Mouse (Mus musculus) frontal cortex, postnatal 10 days (tissue): Measurements from ENCODE around the gene Serpine2.

ENCODE experiments used
- DNase-seq, 2 experiments: peaks; one replicate each; pipeline ENCODE4 v3.0.0; 2022; ENCODE audit warnings: low spot score in 2 of 2, mixed read lengths in 1 of 2

The Serpine2 gene

GRCm38 (mm10) chr1:79861130-79861942 is at the start of gene Serpine2:
Gene Serpine2, minus strand, starts transcription at chr1:79861180.
- DNase-seq: peak; percentile 31 to 35

GRCm38 (mm10) chr1:79907811-79908210 is 46.8 kb upstream of the Serpine2 start:
- no peak for DNase-seq

- DNase-seq: no peak
Measured at GRCm38 (mm10) chr1:79905241-79905640, 44.3 kb upstream of the Serpine2 start.

DNA sequence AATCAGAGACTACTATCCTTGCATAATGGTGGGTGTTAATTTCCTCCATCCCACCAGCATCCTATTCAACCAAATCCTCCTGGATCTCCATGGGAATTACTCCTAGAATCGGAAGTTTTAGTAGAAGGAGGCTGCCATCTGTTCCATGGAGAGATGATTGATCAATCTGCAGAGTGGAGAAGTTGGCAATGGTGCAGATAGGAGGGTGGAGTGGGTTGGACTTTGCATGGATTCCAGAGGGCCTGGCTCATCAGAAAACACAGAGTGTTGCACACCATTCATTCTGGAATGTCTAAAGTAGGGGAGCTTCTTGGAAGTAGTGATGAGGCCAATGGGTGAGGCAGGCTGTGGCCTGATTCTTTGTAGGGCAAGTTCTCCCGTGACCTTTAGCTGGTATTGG is 41.9 kb upstream of the Serpine2 start:
- no peak for DNase-seq

DNA sequence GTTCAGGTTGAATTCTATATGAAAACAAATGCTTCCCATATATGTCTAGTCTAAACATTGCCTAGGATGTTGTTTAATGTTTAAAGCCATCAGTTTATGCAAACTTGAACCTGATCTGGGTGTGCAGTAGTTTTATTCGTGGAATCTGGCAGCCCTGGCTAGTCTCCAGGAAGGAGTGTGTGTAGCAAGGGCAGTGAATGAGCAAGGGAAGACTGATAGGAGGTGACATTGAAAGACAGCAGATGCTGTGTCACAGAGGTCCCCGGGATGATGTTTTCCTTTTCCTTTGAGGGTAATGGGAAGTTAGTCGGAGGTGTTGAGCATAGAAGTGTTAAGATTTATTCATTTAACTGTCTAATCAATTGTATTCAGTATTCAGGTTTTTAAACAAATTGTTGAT is 21.7 kb upstream of the Serpine2 start:
- DNase-seq: no peak

DNA sequence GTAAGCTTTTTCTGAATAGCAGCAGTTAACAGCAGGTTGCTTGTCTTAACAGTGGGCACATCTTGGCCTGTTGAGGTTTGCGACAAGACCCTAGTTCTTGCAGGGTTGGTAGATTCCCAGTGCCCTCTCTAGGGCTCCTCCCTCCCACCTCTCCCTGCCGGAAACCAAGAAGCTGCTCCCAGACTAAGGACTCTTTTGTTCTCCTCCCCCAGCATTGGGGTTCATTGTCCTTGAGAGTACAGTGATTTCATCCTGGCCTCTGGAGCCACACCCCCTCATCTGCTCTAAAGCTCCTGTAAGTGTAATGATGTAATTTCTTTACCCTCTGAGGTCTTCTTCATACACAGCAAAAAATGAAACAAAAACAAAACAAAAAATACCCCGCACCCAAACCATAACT is 13.8 kb upstream of the Serpine2 start:
- DNase-seq: no peak

DNA sequence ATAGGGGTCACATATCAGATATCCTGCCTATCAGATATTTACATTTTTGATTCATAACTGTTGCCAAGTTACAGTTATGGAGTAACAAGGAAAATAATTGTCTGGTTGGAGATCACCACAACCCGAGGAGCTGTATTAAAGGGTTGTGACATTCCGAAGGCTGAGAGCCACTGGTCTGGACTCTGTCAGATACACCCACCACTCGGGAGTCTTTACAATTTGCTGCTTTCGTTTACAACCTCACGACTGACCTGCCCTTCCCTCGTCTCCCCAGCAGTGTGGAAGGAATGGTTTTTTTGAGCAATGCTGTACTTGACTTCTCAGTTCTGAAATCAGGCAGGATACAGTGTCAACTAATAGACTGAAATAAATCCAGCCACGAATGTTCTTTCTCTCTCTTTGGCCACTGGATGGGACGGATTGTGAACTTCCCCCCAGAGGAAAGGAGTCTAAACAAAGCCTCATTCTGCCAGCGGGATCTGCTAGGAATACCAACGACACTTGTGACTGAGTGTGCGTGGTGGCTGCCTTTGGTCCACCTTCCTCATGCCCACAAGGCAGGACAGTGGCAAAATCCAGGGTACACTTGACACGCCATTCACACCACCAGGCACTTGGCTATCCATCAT is 455 bp downstream of the Serpine2 start:
- peak; percentile 17 to 31 for DNase-seq

GRCm38 (mm10) chr1:79859975-79860374 is 1.0 kb downstream of the Serpine2 start:
- DNase-seq: no peak

DNA sequence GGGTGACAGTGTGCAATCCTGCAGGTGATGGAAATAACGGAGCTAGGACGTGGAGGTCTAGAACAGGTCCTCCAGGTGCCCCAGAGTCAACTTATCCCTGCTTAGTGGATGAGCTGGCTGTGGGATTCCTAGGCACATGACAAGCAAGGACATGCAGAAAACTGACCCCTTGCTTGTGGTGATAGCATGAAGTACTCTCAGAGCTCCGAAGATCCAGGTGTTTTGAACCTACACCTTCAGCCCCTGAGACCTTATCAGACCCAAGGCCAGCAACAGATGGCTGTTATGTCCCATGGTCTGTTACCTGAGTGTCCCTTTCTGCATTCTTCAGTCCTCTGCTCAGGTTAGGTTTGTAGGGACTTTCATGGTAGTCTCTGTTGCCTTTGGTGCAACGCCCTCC is 2.0 kb downstream of the Serpine2 start:
- DNase-seq: no peak

DNA sequence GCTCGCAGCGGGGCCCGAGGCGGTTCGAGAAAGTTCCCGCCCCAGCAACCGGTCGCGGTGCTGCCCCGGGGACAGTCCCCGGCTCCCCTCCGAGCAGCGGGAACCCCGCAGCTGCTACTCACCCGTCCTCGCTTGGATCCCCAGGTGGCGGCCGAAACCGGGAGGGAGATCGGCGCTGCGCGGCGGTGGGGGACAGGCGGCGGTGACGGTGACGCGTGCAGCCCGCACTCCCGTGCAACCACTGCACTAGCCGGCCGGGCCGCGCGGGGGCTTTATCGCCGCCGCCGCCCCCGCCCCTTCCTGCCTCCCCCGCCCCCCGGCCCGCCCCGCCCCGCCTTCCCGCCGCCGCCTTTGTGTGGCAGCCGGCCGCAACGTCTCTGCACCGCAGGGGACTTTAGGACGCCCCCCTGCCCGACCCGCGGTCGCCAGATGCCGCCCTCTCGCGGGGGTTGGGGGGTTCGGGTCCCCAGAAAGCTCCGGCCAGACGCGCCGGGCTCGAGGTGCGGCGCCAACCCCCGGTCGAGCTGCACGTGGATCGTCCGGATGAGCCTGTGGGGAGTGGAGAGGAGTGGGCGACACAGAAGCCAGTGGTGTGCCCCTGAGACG is 2.5 kb downstream of the Serpine2 start:
- DNase-seq: peak in 1 of 2 experiments; percentile 29

DNA sequence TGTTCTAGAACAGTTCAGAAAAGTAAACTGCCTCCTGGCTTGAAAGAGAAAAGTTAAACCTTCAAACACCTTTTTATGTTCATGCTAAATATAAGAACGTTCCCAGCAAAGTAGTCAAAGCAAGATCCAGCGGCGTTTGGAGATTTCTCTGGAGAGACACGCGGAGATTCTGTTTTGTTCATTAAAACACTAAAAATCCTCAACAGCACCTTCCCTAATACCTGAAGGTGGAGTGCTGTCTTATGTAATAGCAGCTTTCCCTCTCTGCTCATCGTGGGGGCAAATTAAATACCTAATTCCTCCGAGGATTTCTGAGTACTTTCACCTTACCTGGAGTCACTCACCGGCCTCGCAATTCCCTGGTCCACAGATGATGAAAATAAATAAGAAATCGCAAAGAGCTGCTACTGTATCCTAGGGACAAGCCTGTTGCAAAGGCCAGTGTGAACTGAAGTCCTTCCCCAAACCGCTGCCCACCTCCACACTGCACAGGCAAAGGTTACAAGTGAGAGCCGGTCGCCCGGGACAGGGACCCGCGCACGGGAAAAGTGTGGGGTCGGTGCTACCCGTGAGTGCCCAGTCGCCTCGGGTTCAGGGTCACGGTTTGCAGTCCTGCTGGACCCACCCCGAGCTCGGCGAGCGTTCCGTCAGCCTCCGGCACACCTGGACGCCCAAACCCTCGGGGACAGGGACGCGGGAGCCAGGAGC is 3.1 kb downstream of the Serpine2 start:
- no peak for DNase-seq

DNA sequence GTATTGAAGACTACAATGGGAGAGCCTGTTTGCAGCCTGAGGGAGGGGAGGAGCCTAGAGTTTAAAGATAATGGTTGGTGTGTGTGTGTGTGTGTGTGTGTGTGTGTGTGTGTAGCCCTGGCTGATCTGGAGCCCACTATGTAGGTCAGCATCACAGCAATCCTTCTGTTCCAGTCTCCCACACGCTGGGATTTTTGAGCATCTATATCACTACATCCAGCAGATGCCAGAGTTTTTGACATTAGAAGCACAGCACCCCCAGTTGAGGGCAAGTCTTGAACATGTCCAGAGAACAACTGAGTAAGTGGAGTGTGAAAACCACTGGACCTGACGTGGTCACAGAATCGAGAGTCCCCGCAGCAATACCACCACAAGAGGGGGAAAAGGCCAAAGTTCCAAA is 4.2 kb downstream of the Serpine2 start:
- no peak for DNase-seq

- no peak for DNase-seq
Measured at GRCm38 (mm10) chr1:79853527-79853926, 7.5 kb downstream of the Serpine2 start.

DNA sequence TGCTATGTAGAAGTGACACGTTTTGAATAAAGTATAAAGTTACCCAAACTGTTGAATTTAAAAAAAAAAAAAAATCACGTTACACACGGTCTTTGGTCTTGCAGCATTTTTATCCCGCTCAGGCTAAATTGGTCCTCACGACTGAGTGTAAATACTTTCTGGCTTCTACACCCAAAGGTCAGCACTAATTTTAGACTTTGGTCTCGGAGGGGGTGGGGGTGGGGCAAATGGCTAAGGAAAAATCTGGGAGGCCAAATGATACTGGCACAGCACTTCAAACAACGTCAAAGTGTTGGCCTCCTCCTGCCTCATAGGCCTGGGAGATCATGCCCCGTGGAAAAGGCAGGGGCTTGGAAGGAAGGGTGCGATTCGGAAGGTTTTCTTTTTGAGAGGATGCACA is 10.6 kb downstream of the Serpine2 start:
- DNase-seq: no peak

GRCm38 (mm10) chr1:79848663-79849062 is 12.3 kb downstream of the Serpine2 start:
- DNase-seq: no peak

DNA sequence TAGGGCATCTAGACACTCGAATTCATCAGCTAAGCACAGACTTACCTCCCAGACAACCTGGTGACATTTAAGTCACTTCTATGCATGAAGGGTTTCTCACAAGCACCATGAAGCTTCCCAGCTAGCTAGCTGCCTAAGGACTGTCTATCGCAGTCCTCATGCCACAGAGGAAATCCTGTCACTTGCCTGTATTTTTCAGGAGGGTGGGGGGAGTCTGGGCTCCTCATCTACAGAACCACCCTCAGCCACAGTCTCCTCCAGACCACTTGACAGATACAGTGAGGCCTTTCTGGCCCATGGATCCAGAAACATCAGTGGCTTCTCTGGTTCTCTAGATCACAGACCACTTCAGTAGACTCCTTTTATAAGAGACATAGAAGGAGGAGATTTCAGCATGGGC is 14.1 kb downstream of the Serpine2 start:
- DNase-seq: no peak

DNA sequence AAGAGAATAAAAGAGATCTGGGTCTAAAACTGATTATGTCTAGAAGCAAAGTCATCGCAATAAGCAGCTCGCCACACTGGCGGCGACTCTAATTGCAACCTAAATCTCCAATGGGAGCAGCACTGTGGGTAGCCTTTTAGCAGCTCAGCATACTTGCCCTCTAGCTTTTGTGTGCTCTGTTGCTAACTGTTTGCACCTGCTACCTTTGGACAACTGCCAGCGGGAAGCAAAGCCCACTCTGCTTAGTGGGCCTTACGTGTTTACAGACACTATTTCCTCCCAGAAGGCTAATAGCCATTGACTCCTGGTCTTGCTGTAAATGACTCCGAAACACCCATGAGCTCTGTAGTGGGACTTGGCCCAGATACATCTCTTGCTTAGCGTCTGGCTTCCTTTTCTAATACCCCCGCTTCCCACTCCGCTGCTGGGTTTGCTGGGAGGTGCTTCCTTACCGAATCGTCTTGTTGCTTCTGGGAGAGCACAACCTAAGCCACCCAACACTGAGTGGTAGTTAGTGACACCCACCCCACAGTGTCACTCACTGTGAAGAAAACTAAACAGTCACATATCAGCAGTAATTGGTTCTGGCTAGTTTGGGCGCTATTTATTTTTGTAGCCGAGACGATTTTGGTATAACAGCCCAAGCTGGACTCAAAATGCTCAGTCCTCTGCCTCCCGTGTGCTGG is 28.1 kb downstream of the Serpine2 start:
- peak in 1 of 2 experiments; percentile 23 for DNase-seq

DNA sequence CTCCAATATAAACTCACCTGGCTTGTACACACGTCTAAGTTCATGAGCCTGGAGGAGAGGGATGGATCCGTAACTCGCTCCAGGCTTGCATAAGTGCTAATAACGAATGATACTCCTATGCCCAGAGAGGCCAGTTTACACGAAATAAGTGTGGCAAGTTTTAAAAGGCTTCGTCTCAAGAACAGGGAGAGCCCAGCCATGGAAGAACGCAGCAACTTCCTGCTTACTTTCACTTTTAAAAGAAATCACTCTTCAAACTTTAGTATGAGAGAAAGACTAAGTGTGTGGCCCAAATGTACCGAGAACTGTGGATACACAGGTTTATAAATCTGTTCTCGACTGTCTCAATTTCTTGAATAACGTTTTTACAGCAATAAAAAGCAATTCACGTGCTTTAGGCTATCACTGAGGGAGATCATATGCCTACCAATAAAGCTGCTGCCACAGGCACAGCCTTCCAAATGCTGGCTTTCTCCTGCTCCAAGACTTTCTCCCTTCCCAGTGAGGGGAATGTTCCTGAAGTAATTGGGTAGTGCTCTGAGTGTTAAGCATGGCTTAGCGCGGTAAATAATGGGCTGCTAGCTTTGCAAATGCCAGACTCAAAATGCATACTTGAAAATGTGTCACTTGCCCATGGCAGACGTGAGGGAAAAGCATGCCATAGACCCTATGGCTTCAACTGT is 36.9 kb downstream of the Serpine2 start:
- no peak for DNase-seq

- peak in 1 of 2 experiments; percentile 34 for DNase-seq
Measured at GRCm38 (mm10) chr1:79822806-79823525, 38.0 kb downstream of the Serpine2 start.

DNA sequence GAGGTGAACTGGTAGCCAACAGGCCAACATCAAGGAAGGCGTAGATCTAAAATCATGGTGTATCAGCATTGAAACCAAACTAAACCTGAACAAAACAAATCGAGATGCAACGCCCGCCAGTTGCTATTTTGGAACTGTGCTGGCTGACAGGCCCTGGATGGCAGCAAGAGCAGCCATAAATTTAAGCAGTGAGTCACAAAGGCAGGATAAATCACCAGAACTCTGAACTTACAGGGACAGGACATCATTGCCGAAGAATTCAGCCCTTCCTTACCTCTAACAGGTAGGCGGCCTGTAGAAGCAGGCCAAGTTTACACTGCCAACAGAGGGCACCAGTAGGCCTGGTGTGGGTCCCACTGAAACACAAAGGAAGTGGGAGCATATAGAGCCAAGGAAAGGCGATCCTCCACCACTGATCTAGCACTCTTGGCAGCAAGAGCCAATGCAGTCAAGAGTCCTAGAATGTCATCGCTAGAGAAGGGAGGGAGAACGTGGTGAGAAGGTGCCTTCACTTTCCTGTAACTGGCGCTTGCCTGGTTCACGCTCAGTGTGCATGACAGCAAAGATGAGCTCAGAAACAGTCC is 41.6 kb downstream of the Serpine2 start:
- DNase-seq: no peak
